Mouse (Mus musculus): ENCODE results near the gene Myl6. TPM values are rescaled to one million over a fixed set of nuclear protein-coding genes. Genes with fewer than 3 reads are reported as not detected.
"Not testable (repeated sequence)": the region's sequence is repeated elsewhere in the genome, so short reads cannot be mapped to it uniquely, and the experiment has no call there.

Gene Myl6
- polyA plus RNA-seq, 1 experiment from 2014 or later = 1,564 TPM

GRCm38 (mm10) chr10:128515044-128515443, 21.1 kb upstream of the Myl6 start:
- Histone ChIP-seq H3K4me1 (replicated peaks; ENCODE audit: control insufficient read depth, insufficient read depth, low read length) (0 out of 2 replicates have a peak, but pooled peaks cover 3% of the 10 kb centered on the region), H3K9ac (ENCODE audit: low read length) (no peak overlapping the region)
- 81% methylated on average over 4 of the region's 4 CpGs for WGBS

GRCm38 (mm10) chr10:128511761-128512160, 17.8 kb upstream of the Myl6 start:
- WGBS = 82% methylated on average over 12 of the region's 12 CpGs
- no peak overlapping the region for H3K4me3 ChIP-seq (ENCODE audit: low read length)
- peaks cover 20% of the 10 kb centered on the region for H3K36me3 ChIP-seq (ENCODE audit: control insufficient read depth, insufficient read depth, low read length)

More at GRCm38 (mm10) chr10:128515044-128515443, 21.1 kb upstream of the Myl6 start:
- no peaks in the 10 kb centered on the region for H3K9me3 ChIP-seq (ENCODE audit: control insufficient read depth, low read length)
- no peak overlapping the region for H3K27ac ChIP-seq (ENCODE audit: low read length)
- no peak overlapping the region for H3K4me2 ChIP-seq (ENCODE audit: low read depth, low read length)
- H3K4me3 ChIP-seq (ENCODE audit: low read length) = no peak overlapping the region
- H3K36me3 ChIP-seq (ENCODE audit: control insufficient read depth, insufficient read depth, low read length) = peaks cover 22% of the 10 kb centered on the region
- H3K27me3 ChIP-seq (ENCODE audit: control insufficient read depth, insufficient read depth, low read depth, low read length) = no peaks in the 10 kb centered on the region; the same call in 1 of the 2 replicates
- no peak for ATAC-seq (ENCODE audit: low read depth)

GRCm38 (mm10) chr10:128511189-128511588, 17.2 kb upstream of the Myl6 start:
- Histone ChIP-seq H3K36me3 (ENCODE audit: control insufficient read depth, insufficient read depth, low read length) (peaks cover 19% of the 10 kb centered on the region), H3K4me1 (replicated peaks; ENCODE audit: control insufficient read depth, insufficient read depth, low read length) (peaks cover 5% of the 10 kb centered on the region; the same call in 1 of the 2 replicates), H3K9me3 (ENCODE audit: control insufficient read depth, low read length) (no peaks in the 10 kb centered on the region), H3K27ac (ENCODE audit: low read length) (no peak overlapping the region), H3K27me3 (ENCODE audit: control insufficient read depth, insufficient read depth, low read depth, low read length) (no peaks in the 10 kb centered on the region), H3K4me3 (ENCODE audit: low read length) (no peak overlapping the region), H3K9ac (ENCODE audit: low read length) (no peak overlapping the region), H3K4me2 (ENCODE audit: low read depth, low read length) (no peak overlapping the region)
- 87% methylated on average over 9 of the region's 9 CpGs for WGBS
- no peak for ATAC-seq (ENCODE audit: low read depth)

More at GRCm38 (mm10) chr10:128511761-128512160, 17.8 kb upstream of the Myl6 start:
- Histone ChIP-seq H3K4me1 (replicated peaks; ENCODE audit: control insufficient read depth, insufficient read depth, low read length) (peaks cover 5% of the 10 kb centered on the region; the same call in 1 of the 2 replicates), H3K4me2 (ENCODE audit: low read depth, low read length) (no peak overlapping the region), H3K9me3 (ENCODE audit: control insufficient read depth, low read length) (no peaks in the 10 kb centered on the region), H3K27me3 (ENCODE audit: control insufficient read depth, insufficient read depth, low read depth, low read length) (no peaks in the 10 kb centered on the region), H3K27ac (ENCODE audit: low read length) (no peak overlapping the region), H3K9ac (ENCODE audit: low read length) (no peak overlapping the region)
- ATAC-seq (ENCODE audit: low read depth) = no peak

GRCm38 (mm10) chr10:128510301-128510700, 16.4 kb upstream of the Myl6 start:
- Histone ChIP-seq H3K36me3 (ENCODE audit: control insufficient read depth, insufficient read depth, low read length) (peaks cover 14% of the 10 kb centered on the region), H3K27me3 (ENCODE audit: control insufficient read depth, insufficient read depth, low read depth, low read length) (no peaks in the 10 kb centered on the region), H3K4me1 (replicated peaks; ENCODE audit: control insufficient read depth, insufficient read depth, low read length) (peaks cover 5% of the 10 kb centered on the region; the same call in 1 of the 2 replicates), H3K27ac (ENCODE audit: low read length) (no peak overlapping the region), H3K9ac (ENCODE audit: low read length) (no peak overlapping the region), H3K4me2 (ENCODE audit: low read depth, low read length) (no peak overlapping the region), H3K9me3 (ENCODE audit: control insufficient read depth, low read length) (0 out of 2 replicates have a peak, but pooled peaks cover 2% of the 10 kb centered on the region), H3K4me3 (ENCODE audit: low read length) (no peak overlapping the region)
- WGBS = 71% methylated on average over 11 of the region's 11 CpGs
- ATAC-seq (ENCODE audit: low read depth) = no peak

GRCm38 (mm10) chr10:128509831-128510230, 15.9 kb upstream of the Myl6 start:
- H3K9me3 ChIP-seq (ENCODE audit: control insufficient read depth, low read length) = 0 out of 2 replicates have a peak, but pooled peaks cover 2% of the 10 kb centered on the region
- H3K4me3 ChIP-seq (ENCODE audit: low read length) = no peak overlapping the region
- peaks cover 5% of the 10 kb centered on the region; the same call in 1 of the 2 replicates for H3K4me1 ChIP-seq (replicated peaks; ENCODE audit: control insufficient read depth, insufficient read depth, low read length)
- no peak overlapping the region for H3K4me2 ChIP-seq (ENCODE audit: low read depth, low read length)
- no peak overlapping the region for H3K27ac ChIP-seq (ENCODE audit: low read length)
- WGBS = 48% methylated on average over 4 of the region's 4 CpGs
- ATAC-seq (ENCODE audit: low read depth) = peak; percentile 85
- peaks cover 12% of the 10 kb centered on the region for H3K36me3 ChIP-seq (ENCODE audit: control insufficient read depth, insufficient read depth, low read length)
- H3K9ac ChIP-seq (ENCODE audit: low read length) = no peak overlapping the region
- H3K27me3 ChIP-seq (ENCODE audit: control insufficient read depth, insufficient read depth, low read depth, low read length) = no peaks in the 10 kb centered on the region

GRCm38 (mm10) chr10:128509203-128509602, 15.3 kb upstream of the Myl6 start:
- H3K4me2 ChIP-seq (ENCODE audit: low read depth, low read length) = no peak overlapping the region
- H3K36me3 ChIP-seq (ENCODE audit: control insufficient read depth, insufficient read depth, low read length) = peaks cover 10% of the 10 kb centered on the region
- no peak overlapping the region for H3K9ac ChIP-seq (ENCODE audit: low read length)
- no peak for ATAC-seq (ENCODE audit: low read depth)
- no peak overlapping the region for H3K4me3 ChIP-seq (ENCODE audit: low read length)
- 81% methylated on average over 9 of the region's 9 CpGs for WGBS
- H3K9me3 ChIP-seq (ENCODE audit: control insufficient read depth, low read length) = 0 out of 2 replicates have a peak, but pooled peaks cover 2% of the 10 kb centered on the region
- H3K4me1 ChIP-seq (replicated peaks; ENCODE audit: control insufficient read depth, insufficient read depth, low read length) = peaks cover 7% of the 10 kb centered on the region; the same call in 1 of the 2 replicates
- H3K27ac ChIP-seq (ENCODE audit: low read length) = peak overlapping the region; percentile 17; the same call in 1 of the 2 replicates
- no peaks in the 10 kb centered on the region for H3K27me3 ChIP-seq (ENCODE audit: control insufficient read depth, insufficient read depth, low read depth, low read length)

GRCm38 (mm10) chr10:128508260-128508659, 14.3 kb upstream of the Myl6 start:
- WGBS = 57% methylated on average over 9 of the region's 9 CpGs
- Histone ChIP-seq H3K4me3 (ENCODE audit: low read length) (no peak overlapping the region), H3K9me3 (ENCODE audit: control insufficient read depth, low read length) (0 out of 2 replicates have a peak, but pooled peaks cover 2% of the 10 kb centered on the region), H3K27me3 (ENCODE audit: control insufficient read depth, insufficient read depth, low read depth, low read length) (no peaks in the 10 kb centered on the region), H3K4me2 (ENCODE audit: low read depth, low read length) (no peak overlapping the region), H3K9ac (ENCODE audit: low read length) (no peak overlapping the region), H3K36me3 (ENCODE audit: control insufficient read depth, insufficient read depth, low read length) (peaks cover 10% of the 10 kb centered on the region), H3K27ac (ENCODE audit: low read length) (peak overlapping the region; percentile 3), H3K4me1 (replicated peaks; ENCODE audit: control insufficient read depth, insufficient read depth, low read length) (peaks cover 7% of the 10 kb centered on the region; the same call in 1 of the 2 replicates)
- ATAC-seq (ENCODE audit: low read depth) = peak; percentile 59

- WGBS = 95% methylated on average over 14 of the region's 14 CpGs
- no peak overlapping the region for H3K4me3 ChIP-seq (ENCODE audit: low read length)
- no peak overlapping the region for H3K4me2 ChIP-seq (ENCODE audit: low read depth, low read length)
- H3K4me1 ChIP-seq (replicated peaks; ENCODE audit: control insufficient read depth, insufficient read depth, low read length) = peaks cover 7% of the 10 kb centered on the region; the same call in 1 of the 2 replicates
- ATAC-seq (ENCODE audit: low read depth) = no peak
- no peaks in the 10 kb centered on the region for H3K27me3 ChIP-seq (ENCODE audit: control insufficient read depth, insufficient read depth, low read depth, low read length)
- H3K9ac ChIP-seq (ENCODE audit: low read length) = no peak overlapping the region
- H3K27ac ChIP-seq (ENCODE audit: low read length) = no peak overlapping the region
- peaks cover 5% of the 10 kb centered on the region for H3K36me3 ChIP-seq (ENCODE audit: control insufficient read depth, insufficient read depth, low read length)
- H3K9me3 ChIP-seq (ENCODE audit: control insufficient read depth, low read length) = 0 out of 2 replicates have a peak, but pooled peaks cover 2% of the 10 kb centered on the region
Observed at GRCm38 (mm10) chr10:128505974-128506373, 12.0 kb upstream of the Myl6 start.

- WGBS = 82% methylated on average over 5 of the region's 5 CpGs
- not testable (repeated sequence) for H3K27me3 ChIP-seq (ENCODE audit: control insufficient read depth, insufficient read depth, low read depth, low read length); H3K4me3 ChIP-seq (ENCODE audit: low read length); H3K4me1 ChIP-seq (replicated peaks; ENCODE audit: control insufficient read depth, insufficient read depth, low read length); H3K4me2 ChIP-seq (ENCODE audit: low read depth, low read length); H3K36me3 ChIP-seq (ENCODE audit: control insufficient read depth, insufficient read depth, low read length); H3K27ac ChIP-seq (ENCODE audit: low read length); H3K9ac ChIP-seq (ENCODE audit: low read length); H3K9me3 ChIP-seq (ENCODE audit: control insufficient read depth, low read length); ATAC-seq (ENCODE audit: low read depth)
Observed at GRCm38 (mm10) chr10:128505371-128505667, 11.4 kb upstream of the Myl6 start.
